Mouse (Mus musculus): ENCODE results near the gene Fabp6. TPM values are rescaled to one million over a fixed set of nuclear protein-coding genes. Genes with fewer than 3 reads are reported as not detected.

Fabp6 gene
- polyA plus RNA-seq, 1 experiment from 2014 or later, result not detected

DNA sequence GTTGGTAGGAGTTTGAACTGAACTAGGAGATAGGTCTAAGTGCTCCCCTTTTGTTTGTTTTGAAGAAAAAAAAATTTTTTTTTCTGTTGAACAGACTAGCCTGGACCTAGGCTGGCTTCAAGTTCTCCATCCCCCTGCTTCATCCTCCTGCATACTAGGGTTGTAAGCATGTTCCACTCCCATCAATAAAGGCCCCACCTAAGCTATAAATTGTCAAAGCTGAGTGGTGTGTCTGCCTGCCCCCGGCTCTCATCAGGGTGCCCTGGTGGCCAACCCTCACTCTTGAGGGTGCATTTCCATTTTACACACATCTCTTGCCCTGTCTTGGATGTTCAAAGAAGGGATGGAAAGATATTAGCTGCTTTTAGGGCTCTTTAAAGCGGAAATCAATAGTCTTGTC lies 35.9 kb downstream of the Fabp6 start:
- H3K9ac ChIP-seq (ENCODE audit: low read length), result no peak overlapping the region
- DNase-seq (ENCODE audit: low spot score), result no peak
- H3K4me2 ChIP-seq (ENCODE audit: low read depth, low read length, severe bottlenecking), result no peak overlapping the region
- H3K36me3 ChIP-seq (ENCODE audit: control insufficient read depth, insufficient read depth, low read length), result no peaks in the 10 kb centered on the region
- no peaks in the 10 kb centered on the region for H3K27me3 ChIP-seq (ENCODE audit: control insufficient read depth, insufficient read depth, low read length)
- H3K9me3 ChIP-seq (ENCODE audit: control insufficient read depth, low read length), result no peaks in the 10 kb centered on the region
- H3K4me3 ChIP-seq (ENCODE audit: low read depth, low read length), result no peak overlapping the region
- H3K4me1 ChIP-seq (replicated peaks; ENCODE audit: control insufficient read depth, insufficient read depth, low read length), result peaks cover 11% of the 10 kb centered on the region; the same call in 1 of the 2 replicates
- no peak overlapping the region for H3K27ac ChIP-seq (ENCODE audit: low read depth, low read length)
- WGBS, result 21% methylated on average over 2 of the region's 2 CpGs
- peak; percentile 6; the same call in 1 of the 2 replicates for ATAC-seq (replicated peaks; ENCODE audit: low FRiP score)

DNA sequence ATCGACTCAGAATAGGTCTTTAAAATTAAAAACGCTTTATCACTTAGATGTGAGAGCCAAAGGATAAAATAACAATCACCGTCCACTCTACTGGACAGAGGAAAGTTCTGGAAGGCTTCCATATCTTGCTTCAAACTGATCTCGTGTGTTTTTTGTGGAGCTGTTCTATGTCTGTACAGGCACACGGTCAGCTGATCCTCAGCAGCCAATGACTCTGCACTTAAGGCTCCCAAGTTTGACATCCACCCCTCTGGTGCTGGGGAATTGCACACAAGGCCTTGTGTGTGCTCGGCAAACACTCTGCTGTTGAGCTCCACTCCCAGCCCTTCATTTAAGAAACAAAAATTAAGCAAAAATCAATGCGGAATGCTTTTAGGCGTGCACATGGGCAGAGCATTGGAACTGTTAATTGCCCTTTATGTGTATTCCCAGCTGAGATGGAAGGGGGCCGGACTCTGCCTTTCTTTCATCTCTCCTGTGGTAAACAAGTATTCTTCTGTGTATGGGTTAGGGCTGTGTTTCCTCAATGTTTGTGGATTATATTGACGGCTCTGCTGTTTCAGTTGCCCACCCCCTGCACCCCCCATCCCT lies 37.6 kb downstream of the Fabp6 start:
- Histone ChIP-seq H3K4me2 (ENCODE audit: low read depth, low read length, severe bottlenecking) (no peak overlapping the region), H3K4me3 (ENCODE audit: low read depth, low read length) (no peak overlapping the region), H3K4me1 (replicated peaks; ENCODE audit: control insufficient read depth, insufficient read depth, low read length) (peaks cover 15% of the 10 kb centered on the region), H3K9ac (ENCODE audit: low read length) (no peak overlapping the region; the same call in 1 of the 2 replicates), H3K27me3 (ENCODE audit: control insufficient read depth, insufficient read depth, low read length) (no peaks in the 10 kb centered on the region), H3K9me3 (ENCODE audit: control insufficient read depth, low read length) (no peaks in the 10 kb centered on the region), H3K27ac (ENCODE audit: low read depth, low read length) (no peak overlapping the region), H3K36me3 (ENCODE audit: control insufficient read depth, insufficient read depth, low read length) (no peaks in the 10 kb centered on the region)
- 58% methylated on average over 10 of the region's 10 CpGs for WGBS
- DNase-seq (ENCODE audit: low spot score), result no peak
- ATAC-seq (replicated peaks; ENCODE audit: low FRiP score), result 0 out of 2 replicates have a peak, but pooled peaks have one; percentile 34

DNA sequence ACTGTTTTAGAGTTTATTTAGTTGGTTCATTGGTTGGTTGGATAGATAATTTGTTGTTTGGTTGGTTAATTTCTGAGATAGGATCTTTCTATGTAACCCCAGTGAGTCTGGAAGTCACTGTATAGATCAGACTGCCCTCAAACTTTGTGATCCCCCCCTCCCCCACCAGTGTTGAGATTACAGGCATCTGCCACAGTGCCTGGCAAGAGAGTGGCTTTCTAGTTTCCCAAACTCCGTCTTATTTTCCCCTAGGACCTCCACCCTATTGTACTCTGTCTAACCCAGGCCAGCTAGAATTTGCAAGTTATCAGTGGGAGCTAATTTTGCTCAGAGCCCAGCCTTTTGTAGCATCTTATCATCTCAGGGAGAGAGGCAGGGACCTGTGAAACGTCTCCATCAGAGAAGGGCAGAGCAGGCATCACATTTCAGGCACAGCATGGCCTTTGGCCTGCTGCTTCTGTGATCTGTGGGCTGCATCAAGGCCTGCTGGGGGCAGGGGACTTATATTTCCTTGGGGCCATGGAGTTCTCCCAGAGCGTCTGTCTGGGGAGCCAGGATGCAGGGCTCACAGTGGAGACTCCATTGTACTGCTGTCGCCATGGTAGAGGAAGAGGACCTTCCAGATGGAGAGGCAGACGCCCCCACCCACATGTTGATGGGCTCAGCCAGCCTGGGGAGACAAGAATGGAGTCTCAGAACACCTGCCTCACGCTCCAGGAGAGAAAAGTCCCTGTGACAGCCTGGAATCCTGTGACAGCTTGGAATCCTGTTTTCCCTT lies 41.6 kb downstream of the Fabp6 start:
- H3K36me3 ChIP-seq (ENCODE audit: control insufficient read depth, insufficient read depth, low read length), result no peaks in the 10 kb centered on the region; the same call in 1 of the 2 replicates
- 0 out of 2 replicates have a peak, but pooled peaks have one; percentile 20 for ATAC-seq (replicated peaks; ENCODE audit: low FRiP score)
- H3K9me3 ChIP-seq (ENCODE audit: control insufficient read depth, low read length), result no peaks in the 10 kb centered on the region
- no peaks in the 10 kb centered on the region for H3K27me3 ChIP-seq (ENCODE audit: control insufficient read depth, insufficient read depth, low read length)
- H3K9ac ChIP-seq (ENCODE audit: low read length), result no peak overlapping the region
- WGBS, result 9% methylated on average over 5 of the region's 6 CpGs
- H3K4me3 ChIP-seq (ENCODE audit: low read depth, low read length), result no peak overlapping the region
- H3K27ac ChIP-seq (ENCODE audit: low read depth, low read length), result peak overlapping the region; percentile 48; the same call in 1 of the 2 replicates
- H3K4me2 ChIP-seq (ENCODE audit: low read depth, low read length, severe bottlenecking), result no peak overlapping the region
- no peak for DNase-seq (ENCODE audit: low spot score)
- peaks cover 5% of the 10 kb centered on the region for H3K4me1 ChIP-seq (replicated peaks; ENCODE audit: control insufficient read depth, insufficient read depth, low read length)

DNA sequence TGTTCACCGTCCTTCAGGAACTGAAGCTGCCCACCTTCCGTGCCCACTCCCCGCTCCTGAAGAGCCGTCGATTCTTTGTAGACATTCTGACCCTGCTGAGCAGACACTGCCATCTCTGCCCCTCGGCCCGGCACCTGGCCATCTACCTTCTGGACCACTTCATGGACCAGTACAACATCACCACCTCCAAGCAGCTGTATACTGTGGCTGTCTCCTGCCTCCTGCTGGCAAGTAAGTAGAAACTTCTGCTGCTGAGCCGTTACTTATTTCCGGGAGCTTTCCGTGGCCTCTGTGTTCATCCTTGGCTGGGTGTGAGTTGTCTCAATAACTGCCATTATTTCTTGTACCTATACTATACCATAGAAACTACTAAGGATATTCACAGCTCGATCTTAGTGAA lies 44.8 kb downstream of the Fabp6 start:
- DNase-seq (ENCODE audit: low spot score), result no peak
- no peaks in the 10 kb centered on the region for H3K9me3 ChIP-seq (ENCODE audit: control insufficient read depth, low read length)
- H3K4me3 ChIP-seq (ENCODE audit: low read depth, low read length), result no peak overlapping the region
- WGBS, result 91% methylated on average over 11 of the region's 11 CpGs
- H3K36me3 ChIP-seq (ENCODE audit: control insufficient read depth, insufficient read depth, low read length), result no peaks in the 10 kb centered on the region; the same call in 1 of the 2 replicates
- no peaks in the 10 kb centered on the region for H3K27me3 ChIP-seq (ENCODE audit: control insufficient read depth, insufficient read depth, low read length)
- H3K9ac ChIP-seq (ENCODE audit: low read length), result no peak overlapping the region
- no peak overlapping the region for H3K27ac ChIP-seq (ENCODE audit: low read depth, low read length)
- H3K4me1 ChIP-seq (replicated peaks; ENCODE audit: control insufficient read depth, insufficient read depth, low read length), result peaks cover 5% of the 10 kb centered on the region
- ATAC-seq (replicated peaks; ENCODE audit: low FRiP score), result no peak
- H3K4me2 ChIP-seq (ENCODE audit: low read depth, low read length, severe bottlenecking), result no peak overlapping the region

DNA sequence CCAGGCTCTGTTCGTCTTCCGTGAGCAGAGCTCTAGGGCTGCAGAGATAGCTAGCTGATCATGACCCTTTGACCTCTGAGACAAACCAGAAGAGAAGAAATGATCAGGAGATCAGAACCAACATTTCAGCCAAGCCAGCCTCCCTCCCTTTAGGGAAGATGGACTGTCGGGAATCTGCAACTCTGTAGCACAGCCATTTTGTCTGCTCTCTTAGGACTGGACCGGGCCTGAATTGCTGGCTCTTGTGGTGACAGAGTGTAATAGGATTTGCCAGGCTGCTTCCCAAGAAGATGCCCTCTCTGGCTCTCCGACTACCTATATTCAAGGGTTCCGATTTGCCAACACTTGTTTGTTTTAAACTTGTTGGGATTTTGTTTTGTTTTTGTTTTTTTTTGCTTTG lies 48.7 kb downstream of the Fabp6 start:
- WGBS, result 78% methylated on average over 6 of the region's 6 CpGs
- 0 out of 2 replicates have a peak, but pooled peaks have one; percentile 20 for ATAC-seq (replicated peaks; ENCODE audit: low FRiP score)
- H3K36me3 ChIP-seq (ENCODE audit: control insufficient read depth, insufficient read depth, low read length), result no peaks in the 10 kb centered on the region; the same call in 1 of the 2 replicates
- no peak overlapping the region for H3K27ac ChIP-seq (ENCODE audit: low read depth, low read length)
- H3K27me3 ChIP-seq (ENCODE audit: control insufficient read depth, insufficient read depth, low read length), result no peaks in the 10 kb centered on the region
- H3K9ac ChIP-seq (ENCODE audit: low read length), result no peak overlapping the region
- H3K9me3 ChIP-seq (ENCODE audit: control insufficient read depth, low read length), result no peaks in the 10 kb centered on the region
- H3K4me1 ChIP-seq (replicated peaks; ENCODE audit: control insufficient read depth, insufficient read depth, low read length), result peaks cover 15% of the 10 kb centered on the region
- no peak for DNase-seq (ENCODE audit: low spot score)
- no peak overlapping the region for H3K4me2 ChIP-seq (ENCODE audit: low read depth, low read length, severe bottlenecking)
- no peak overlapping the region for H3K4me3 ChIP-seq (ENCODE audit: low read depth, low read length)

DNA sequence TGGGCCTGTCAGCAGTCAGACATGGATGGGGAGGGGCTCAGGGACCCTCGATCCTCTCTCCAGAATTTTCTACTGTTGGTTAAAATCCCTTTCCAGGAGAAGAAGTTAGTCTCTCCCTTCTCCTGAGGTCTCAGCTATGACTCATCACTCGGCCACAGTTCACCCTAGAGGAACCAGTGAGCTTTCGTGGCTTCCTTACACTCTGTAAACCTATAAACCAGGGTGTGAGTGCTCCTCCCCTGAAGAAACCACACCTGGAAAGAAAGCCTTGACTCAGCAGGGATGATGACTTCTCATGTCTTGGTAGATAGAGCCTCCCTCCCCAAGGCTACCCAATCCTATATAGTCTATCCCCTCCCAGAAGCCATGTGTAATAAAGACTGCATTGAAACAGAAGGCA lies 49.6 kb downstream of the Fabp6 start:
- ATAC-seq (replicated peaks; ENCODE audit: low FRiP score) (no peak), DNase-seq (ENCODE audit: low spot score) (no peak)
- Histone ChIP-seq H3K36me3 (ENCODE audit: control insufficient read depth, insufficient read depth, low read length) (no peaks in the 10 kb centered on the region), H3K27me3 (ENCODE audit: control insufficient read depth, insufficient read depth, low read length) (no peaks in the 10 kb centered on the region), H3K9me3 (ENCODE audit: control insufficient read depth, low read length) (no peaks in the 10 kb centered on the region), H3K4me1 (replicated peaks; ENCODE audit: control insufficient read depth, insufficient read depth, low read length) (peaks cover 17% of the 10 kb centered on the region), H3K4me3 (ENCODE audit: low read depth, low read length) (no peak overlapping the region), H3K9ac (ENCODE audit: low read length) (no peak overlapping the region), H3K27ac (ENCODE audit: low read depth, low read length) (no peak overlapping the region), H3K4me2 (ENCODE audit: low read depth, low read length, severe bottlenecking) (no peak overlapping the region)
- 87% methylated on average over 3 of the region's 3 CpGs for WGBS

DNA sequence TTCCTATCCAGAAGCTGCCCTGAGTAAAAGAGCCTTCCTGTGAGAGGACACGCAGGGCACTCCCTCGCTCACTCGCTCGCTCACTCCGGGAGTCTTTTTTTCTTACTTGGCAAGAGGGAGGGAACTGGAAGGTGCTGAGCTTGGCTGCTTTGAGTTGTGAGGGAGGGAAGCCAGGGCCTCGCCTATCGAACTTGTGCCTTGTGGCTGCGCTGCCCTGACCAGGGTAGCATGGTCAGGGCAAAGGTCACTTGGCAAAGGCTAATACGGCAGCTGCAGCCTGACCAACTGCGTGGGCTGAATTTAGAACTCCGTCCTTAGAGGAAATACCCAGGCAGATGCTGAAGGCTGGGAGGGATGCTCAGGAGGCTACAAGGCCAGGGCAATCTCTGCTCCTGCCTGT lies 51.6 kb downstream of the Fabp6 start:
- no peak for ATAC-seq (replicated peaks; ENCODE audit: low FRiP score)
- H3K9me3 ChIP-seq (ENCODE audit: control insufficient read depth, low read length), result no peaks in the 10 kb centered on the region
- WGBS, result 53% methylated on average over 11 of the region's 11 CpGs

DNA sequence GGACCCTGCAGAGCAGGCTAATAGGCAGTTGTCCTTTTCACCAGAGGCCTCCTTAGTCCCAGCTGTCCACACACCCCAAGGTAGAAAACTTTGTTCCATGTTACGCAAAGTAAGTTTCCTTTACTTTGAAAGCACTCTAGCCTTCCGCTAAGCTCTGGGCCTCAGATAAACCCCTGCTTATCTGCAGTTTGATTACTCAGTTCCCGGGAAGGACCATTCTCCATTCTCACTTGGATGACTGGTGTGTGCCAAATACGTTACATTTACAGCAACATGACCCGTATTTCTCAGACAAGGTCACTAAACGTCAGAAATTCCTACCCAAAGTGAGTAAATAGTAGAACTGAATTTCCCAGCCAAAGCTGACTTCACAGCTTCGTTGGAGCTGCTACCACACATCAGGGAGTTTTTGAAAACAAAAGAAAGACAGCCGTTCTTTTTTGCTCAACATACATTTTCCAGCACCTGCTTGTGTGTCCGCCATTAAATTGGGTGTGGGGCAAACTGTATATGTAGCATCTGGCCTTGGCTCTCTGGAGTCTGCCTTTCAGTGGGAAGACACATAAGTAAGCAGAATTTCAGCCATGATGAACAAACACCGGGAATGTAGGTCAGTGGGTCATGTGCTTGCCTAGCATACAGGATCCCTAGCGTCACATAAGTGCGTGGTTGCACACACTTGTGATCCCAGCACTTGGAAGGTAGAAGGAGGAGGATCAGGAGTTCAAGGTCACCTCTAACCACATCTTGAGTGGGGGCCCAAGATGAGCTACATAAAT lies 52.5 kb downstream of the Fabp6 start:
- no peak overlapping the region for H3K9ac ChIP-seq (ENCODE audit: low read length)
- no peaks in the 10 kb centered on the region for H3K9me3 ChIP-seq (ENCODE audit: control insufficient read depth, low read length)
- ATAC-seq (replicated peaks; ENCODE audit: low FRiP score) (0 out of 2 replicates have a peak, but pooled peaks have one; percentile 1), DNase-seq (ENCODE audit: low spot score) (no peak)
- peaks cover 22% of the 10 kb centered on the region for H3K4me1 ChIP-seq (replicated peaks; ENCODE audit: control insufficient read depth, insufficient read depth, low read length)
- H3K36me3 ChIP-seq (ENCODE audit: control insufficient read depth, insufficient read depth, low read length), result no peaks in the 10 kb centered on the region
- no peaks in the 10 kb centered on the region for H3K27me3 ChIP-seq (ENCODE audit: control insufficient read depth, insufficient read depth, low read length)
- no peak overlapping the region for H3K27ac ChIP-seq (ENCODE audit: low read depth, low read length)
- no peak overlapping the region for H3K4me3 ChIP-seq (ENCODE audit: low read depth, low read length)
- 51% methylated on average over 12 of the region's 12 CpGs for WGBS
- no peak overlapping the region for H3K4me2 ChIP-seq (ENCODE audit: low read depth, low read length, severe bottlenecking)

More for the DNA sequence above, 51.6 kb downstream of the Fabp6 start:
- no peak for DNase-seq (ENCODE audit: low spot score)
- Histone ChIP-seq H3K4me3 (ENCODE audit: low read depth, low read length) (no peak overlapping the region), H3K36me3 (ENCODE audit: control insufficient read depth, insufficient read depth, low read length) (no peaks in the 10 kb centered on the region), H3K4me1 (replicated peaks; ENCODE audit: control insufficient read depth, insufficient read depth, low read length) (peaks cover 22% of the 10 kb centered on the region), H3K27ac (ENCODE audit: low read depth, low read length) (no peak overlapping the region), H3K4me2 (ENCODE audit: low read depth, low read length, severe bottlenecking) (no peak overlapping the region), H3K9ac (ENCODE audit: low read length) (no peak overlapping the region), H3K27me3 (ENCODE audit: control insufficient read depth, insufficient read depth, low read length) (no peaks in the 10 kb centered on the region)

Measured in forebrain, embryonic 11.5 days (tissue).